Mouse (Mus musculus) spleen, postnatal 36 days (tissue): ENCODE results near the gene Gm17467.
"Not testable (repeated sequence)": the region's sequence is repeated elsewhere in the genome, so short reads cannot be mapped to it uniquely, and the experiment has no call there.

Experiments used
- DNase-seq, 2 experiments: peaks; one replicate each; pipeline ENCODE4 v3.0.0; 2022; ENCODE audit warnings: low spot score in 2 of 2, mixed read lengths in 1 of 2

Gene Gm17467

GRCm38 (mm10) chrX:123704691-123705090, at the start of gene Gm17467:
TSS of gene Gm17467 (minus strand) at chrX:123704791.
- DNase-seq, result not testable (repeated sequence)
